Mouse (Mus musculus): ENCODE data around the gene Lpin2. TPM values are rescaled to one million over a fixed set of nuclear protein-coding genes. Genes with fewer than 3 reads are reported as not detected.

The Lpin2 gene
- total RNA-seq, 2 experiments from 2014 or later, result 38.1 to 39.7 TPM

DNA sequence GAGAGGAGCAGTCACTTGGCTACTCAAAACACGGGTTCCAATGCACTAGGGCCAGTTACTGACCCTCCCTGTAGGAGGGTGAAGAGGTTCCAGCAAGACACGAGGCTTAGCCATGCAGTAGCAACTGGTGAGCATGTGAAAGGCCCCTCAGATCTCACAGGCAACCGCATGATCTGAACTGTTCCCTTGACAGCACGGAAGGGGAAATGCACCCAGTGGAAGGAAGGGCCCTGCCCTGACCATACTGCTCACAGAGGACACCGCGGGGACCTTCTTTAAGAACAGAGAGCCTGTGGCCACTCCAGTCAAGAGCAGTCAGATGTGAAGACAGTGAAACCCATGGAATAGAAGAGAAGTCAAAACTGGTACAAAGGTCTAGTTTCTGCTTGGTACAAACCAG is 80.8 kb downstream of the Lpin2 start:
- no peak for DNase-seq

DNA sequence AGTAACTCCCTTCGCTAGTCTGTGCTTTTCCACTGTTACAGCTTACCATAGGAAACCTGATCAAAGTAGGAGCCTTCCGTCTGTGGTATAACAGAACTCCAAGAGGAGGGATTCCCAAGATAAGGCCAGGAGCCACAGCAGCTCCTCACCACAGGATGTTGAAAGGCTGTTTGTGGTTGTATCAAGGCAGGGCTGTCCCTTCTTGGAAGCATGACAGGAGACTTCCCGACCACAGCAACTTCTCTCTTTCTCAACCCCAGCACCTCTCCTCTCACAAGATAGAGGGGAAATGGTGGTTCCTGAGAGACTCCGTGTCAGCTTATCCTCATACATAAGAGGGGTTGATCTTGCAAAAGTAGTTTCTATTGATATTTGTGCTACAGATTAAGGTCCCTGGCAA is 82.4 kb downstream of the Lpin2 start:
- no peak for DNase-seq

DNA sequence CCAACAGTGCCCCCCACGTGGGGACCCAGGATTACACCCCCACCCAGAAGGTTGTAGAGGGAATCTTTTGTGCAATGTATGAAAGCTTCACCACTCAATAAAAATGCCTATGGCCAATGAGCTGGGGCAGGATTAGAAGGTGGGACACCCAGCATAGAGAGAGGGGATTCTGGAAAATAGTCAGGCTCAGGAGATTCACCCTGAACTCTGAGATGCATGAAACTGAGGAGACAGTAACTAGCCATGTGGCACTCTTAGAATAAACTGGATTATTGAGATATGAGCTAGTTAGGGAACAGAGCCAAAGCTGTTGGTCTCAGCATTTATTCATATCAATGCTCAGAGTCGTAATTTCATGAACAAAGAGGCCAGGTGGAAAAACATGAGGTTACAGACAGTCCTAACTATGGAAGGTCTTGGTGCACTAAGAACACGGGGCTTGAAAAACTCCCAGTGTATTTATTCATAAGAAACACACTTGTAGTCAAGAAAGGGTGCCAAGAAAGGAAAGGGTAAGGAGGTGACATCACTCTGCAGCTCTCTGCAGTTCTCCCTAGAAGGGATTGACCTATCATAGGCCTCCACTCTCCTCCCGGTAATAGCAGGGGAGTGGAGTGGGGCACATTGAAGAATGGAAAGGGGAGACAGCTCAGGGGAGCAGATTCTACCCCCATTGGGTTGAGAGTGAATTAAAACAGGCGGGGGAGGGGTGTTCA is 83.1 kb downstream of the Lpin2 start:
- DNase-seq, result no peak

DNA sequence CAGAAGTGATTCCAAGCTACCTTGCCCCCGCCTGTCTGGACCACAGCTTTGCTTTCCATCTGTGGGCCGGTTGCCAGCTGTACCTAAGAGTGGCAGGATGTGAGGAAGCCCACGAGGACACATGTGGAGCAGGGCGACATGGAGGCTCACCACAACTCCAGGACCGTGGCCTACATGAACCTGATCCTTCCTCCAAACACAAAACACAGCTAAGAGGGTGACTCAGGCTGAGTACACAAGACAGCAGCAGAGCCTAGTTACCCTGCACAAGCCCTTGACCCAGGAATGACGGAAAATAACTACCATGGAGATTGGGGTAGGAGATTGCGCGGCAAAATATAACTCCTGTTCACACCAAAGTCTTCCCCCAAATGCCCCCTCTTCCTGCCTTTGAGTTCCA is 85.0 kb downstream of the Lpin2 start:
- DNase-seq, result peak in 1 of 2 experiments; percentile 24

DNA sequence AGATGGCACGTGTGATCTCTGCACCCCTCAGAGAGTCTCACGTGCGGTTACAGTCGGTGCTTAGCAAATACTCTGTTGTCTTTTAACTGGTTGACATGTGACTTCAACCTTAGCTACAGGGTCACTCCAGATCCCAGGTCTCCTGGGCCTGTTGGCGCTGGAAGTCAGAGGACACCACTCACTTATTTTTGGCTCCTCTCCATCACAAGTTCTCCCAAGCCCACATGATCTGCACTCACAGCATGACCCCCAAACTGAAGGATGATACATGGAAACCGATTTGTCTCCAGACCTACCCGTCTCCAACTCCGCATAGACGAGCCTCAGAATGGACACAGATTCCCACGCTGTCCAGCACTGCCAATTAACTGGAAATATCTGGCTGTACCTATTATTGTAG is 85.8 kb downstream of the Lpin2 start:
- DNase-seq, result no peak

GRCm38 (mm10) chr17:71268599-71268998 is 86.2 kb downstream of the Lpin2 start:
- no peak for DNase-seq

DNA sequence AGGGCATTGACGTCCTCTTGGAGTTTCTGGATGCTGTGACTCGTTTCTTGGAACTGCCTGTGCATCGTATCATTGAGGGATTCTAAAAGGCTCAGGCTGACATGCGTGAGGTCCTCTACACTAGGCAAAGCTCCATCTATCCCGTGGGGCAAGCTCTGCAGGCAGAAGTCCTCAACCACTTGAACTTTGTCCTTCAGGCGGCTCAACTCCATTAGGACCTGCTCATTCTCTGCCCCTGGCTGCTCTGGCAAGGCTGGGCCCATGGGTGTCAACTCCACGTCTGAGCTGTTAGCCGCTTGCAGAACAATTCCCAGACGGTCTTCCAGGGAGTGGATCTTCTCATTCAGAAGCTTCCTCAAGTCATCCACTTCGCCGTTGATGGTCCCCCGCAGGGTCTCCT is 91.5 kb downstream of the Lpin2 start:
- DNase-seq, result no peak

DNA sequence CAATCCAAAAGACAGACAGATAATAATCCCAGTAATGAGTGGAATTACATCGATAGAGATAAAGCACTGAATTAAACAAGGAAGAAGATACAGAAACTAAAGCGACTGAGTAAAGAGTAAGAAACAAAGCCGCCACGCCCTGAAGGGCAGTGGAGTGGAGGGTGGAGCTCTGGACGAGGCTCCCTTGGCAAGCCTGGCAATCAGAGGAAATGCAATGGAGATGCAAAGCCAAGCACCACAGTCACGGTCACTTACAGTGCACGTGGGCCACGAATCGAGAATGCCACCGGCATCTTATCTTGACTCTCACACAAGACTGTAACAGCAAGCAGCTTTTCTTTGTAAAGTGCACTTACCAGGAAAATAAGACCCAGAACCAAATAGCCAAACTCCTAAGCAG is 94.4 kb downstream of the Lpin2 start:
- DNase-seq, result no peak

DNA sequence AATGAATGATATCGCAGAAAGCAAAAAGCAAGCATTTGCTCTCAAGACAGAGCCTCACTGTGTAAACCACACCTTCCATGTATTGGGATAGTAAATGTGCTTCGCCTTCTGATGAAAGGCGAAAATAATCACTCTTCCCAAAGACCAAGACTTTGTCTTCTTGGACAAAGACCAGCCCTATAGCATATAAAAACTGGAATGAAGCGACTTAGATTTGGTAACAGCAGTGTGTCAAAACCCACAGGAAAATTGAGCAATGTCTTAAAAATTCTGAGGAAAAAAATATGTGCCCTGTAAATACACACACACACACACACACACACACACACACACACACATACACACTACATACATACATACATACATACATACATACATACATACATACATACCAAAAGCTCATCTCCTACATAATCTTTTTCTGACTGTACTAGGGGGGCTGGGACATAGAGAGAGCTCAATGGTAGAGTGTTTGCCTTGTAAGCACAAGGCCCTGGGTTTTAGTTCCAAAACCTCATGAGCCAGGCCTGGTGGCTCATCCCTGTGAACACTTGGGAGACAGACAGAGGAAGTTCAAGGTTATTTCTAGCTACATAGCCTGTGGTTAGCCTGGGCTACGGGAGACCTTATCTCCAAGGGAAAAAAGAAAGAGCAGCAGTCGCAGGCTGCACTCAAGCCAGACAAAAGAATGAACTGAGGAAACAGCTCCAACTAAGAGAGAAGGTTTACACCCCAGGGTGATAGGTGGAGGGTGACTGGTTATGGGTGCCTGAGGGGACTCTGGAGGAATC is 95.5 kb downstream of the Lpin2 start:
- DNase-seq, result no peak

GRCm38 (mm10) chr17:71282716-71283115 is 100.4 kb downstream of the Lpin2 start:
- peak in 1 of 2 experiments; percentile 29 for DNase-seq

GRCm38 (mm10) chr17:71283237-71283636 is 100.9 kb downstream of the Lpin2 start:
- DNase-seq, result no peak

DNA sequence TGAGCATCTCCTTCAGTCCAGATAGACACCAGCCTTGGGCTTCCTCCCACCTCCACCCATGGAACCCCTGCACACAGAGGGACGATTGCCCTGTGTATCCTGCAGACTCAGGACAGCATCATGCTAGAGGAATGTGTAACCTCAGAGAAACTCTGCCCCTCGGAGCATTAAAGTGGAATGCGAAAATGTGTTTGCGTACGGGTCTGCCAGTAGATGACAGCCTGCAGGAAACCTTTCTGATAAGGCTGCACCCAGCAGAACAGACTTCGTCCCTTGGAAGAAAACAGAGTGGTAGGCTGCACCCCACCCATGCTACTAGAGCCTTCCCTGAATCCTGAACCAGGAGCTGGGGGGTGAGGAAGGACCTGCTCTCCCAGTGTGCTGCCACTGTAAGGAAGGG is 102.5 kb downstream of the Lpin2 start:
- no peak for DNase-seq

- DNase-seq, result peak; percentile 61 to 69
Observed at GRCm38 (mm10) chr17:71285929-71286328, 103.6 kb downstream of the Lpin2 start.

DNA sequence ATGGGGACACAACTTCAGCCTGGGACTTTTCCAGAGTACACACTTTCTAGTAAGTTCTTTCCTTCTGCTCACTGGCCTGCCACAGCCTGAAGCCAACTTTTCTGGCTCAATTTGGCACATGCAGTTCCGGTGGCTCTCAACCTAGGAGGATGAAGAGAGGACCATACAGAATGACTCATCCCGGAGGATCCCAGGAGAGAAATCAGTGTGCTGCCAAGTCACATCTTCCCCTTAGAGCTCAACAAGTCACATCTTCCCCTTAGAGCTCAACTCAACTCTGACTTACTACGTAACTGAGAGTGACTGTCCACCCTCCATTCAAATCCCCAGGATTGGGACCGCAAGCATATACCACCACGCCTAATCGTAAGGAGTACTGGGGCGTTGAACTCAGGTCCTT is 105.2 kb downstream of the Lpin2 start:
- DNase-seq, result peak in 1 of 2 experiments; percentile 16

- DNase-seq, result no peak
Observed at GRCm38 (mm10) chr17:71288145-71288758, 105.9 kb downstream of the Lpin2 start.

GRCm38 (mm10) chr17:71288808-71289548 is 106.6 kb downstream of the Lpin2 start:
- DNase-seq, result no peak

DNA sequence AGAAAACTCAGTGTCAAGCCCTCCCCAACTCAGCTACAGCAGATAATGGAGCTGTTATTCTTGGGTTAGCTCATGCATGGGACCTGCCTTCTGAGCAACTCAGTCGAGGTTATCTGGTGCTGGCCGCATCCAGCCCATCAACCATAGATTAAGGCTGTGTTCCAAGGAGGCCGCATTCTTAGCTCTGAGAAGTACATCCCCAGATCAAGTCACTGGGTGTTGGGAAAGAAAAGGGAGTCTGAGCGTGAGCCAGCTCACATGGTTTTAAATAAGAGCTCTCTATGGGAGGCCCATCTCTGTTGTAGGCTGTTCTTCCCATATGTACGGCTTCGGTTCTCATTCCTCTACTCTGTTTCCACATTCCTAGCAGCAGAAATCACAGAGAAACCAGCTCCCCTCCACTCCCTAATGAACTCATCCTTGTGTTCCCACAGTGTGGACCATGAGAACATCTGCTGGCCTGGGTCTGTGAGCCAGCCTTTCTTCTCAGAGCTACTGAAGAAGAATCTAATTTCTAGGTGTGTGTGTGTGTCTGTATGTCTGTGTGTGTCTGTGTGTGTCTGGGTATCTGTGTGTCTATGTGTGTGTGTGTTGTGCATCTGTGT is 107.3 kb downstream of the Lpin2 start:
- DNase-seq, result no peak

- DNase-seq, result no peak
Observed at GRCm38 (mm10) chr17:71290486-71291410, 108.4 kb downstream of the Lpin2 start.

DNA sequence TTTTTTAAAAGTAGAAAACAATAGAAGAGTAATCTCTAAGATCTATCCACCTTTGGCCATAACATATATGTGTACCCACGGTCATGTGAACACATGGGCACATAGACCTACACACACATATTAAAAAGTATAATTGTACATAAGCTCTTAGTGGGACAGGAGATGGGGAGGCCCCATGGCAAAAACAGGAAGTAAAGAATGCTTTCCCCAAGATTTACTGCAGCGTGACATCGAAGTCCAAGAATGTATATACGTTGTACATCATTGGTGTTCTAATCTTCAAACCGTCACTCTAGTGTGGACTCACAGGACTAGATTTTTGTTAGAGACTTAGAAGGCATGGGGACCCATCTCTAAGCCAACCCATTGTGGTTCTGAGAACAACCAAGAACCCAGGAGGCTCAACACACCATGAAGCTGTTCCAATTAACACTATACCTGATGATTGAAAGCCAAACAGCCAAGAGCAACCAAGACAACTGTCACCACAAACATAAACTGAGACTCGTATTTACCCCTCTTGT is 109.6 kb downstream of the Lpin2 start:
- no peak for DNase-seq

DNA sequence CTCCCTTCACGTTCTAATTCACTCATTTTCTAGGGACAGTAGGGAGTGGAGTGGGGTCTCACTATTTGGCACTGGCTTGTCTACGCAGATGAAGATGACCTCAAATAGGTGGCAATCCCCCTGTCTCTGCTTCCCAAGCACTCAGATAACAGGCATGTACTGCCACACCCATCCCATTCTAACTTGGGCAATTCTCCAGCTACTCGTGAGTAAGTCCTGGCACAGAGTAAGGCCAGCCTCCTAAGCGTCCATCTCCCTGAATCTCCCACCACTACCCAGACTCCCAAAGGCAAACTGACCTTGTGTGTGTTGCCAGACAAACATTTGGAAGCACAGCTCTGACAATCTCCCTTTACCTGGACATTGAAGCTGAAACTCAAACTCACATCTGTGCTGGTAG is 110.5 kb downstream of the Lpin2 start:
- DNase-seq, result peak; percentile 45 to 47

DNA sequence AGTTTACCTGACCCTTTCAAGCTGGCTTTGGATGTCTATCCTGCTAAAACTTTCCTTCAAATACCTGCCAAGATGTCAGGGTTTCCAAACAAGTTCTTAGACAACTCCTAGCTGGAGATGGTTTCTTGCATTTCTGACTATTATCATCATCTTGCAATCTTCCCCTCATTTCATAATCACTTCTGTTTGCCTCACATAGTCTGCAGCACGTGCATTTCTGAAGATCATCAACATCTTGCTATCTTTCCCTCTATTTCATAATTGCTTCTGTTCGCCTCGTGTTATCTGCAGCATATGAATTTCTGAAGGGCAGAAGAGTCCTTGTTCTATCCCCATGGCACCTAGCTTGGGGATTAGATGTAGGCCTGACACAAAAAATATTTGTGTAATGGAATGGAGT is 112.2 kb downstream of the Lpin2 start:
- DNase-seq, result no peak
